Mouse (Mus musculus) heart, adult 18-20 months (tissue): ENCODE data around the gene Tmem94. TPM values are rescaled to one million over a fixed set of nuclear protein-coding genes. Genes with fewer than 3 reads are reported as not detected.

Experiments
- DNase-seq, 2 experiments: peaks; one replicate each; pipeline ENCODE4 v3.0.0; 2021 to 2022; ENCODE audit warnings: mixed read lengths in 1 of 2
- total RNA-seq, 2 experiments: library from RNA; stranded (reverse); gene quantifications; 2 replicates each; pipeline ENCODE4 v1.2.3; 2021

The Tmem94 gene
- total RNA-seq, 2 experiments from 2014 or later: 96.6 to 104 TPM

DNA sequence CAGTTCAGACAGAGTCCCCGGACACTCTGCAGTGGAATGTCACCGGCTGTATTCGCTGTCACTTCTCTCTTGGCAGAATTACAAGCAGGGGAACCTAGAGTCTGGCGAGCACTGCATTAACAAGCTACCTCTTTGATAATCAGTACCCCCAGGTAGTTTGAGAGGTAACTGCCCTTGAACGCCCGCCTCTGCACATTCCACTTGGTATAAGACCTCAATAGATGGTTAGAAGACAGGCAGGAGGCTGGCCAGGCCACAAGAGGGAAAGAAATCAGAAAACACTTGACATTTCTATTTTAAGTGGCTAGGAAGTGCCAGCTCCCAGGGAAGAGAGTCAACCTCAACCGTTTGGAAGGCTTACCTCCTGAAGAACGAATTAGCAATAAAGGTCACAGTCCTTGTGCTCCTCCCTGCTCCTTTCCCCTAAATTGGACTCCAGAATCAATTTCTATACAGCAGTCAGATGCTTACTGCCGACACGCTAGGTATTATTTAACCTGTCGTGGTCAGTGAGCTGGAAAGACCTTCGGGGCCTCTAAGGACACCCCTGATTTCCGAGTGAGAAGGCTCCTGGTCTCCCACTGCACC, 1.2 kb downstream of the Tmem94 start:
- peak; percentile 68 to 76 for DNase-seq

GRCm38 (mm10) chr11:115766981-115767380, 1.7 kb downstream of the Tmem94 start:
- no peak for DNase-seq

DNA sequence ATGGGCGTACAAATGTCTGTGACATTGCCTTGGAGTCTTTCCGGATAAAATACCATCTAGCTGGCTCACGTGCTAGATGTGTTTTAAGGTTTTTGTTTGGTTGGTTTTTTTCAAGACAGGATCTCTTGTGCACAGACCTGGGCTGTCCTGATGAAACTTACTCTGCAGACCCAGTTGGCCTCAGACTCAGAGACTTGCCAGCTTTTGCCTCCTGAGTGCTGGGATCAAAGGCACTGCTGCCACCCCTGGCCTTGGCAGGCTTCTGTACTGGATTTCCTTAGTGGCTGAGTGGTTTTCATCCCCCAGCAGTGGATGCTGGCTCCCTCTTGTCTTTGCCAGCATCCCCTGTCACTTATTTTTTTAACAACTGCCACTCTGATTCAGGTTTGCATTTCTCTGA, 3.7 kb downstream of the Tmem94 start:
- DNase-seq: no peak

DNA sequence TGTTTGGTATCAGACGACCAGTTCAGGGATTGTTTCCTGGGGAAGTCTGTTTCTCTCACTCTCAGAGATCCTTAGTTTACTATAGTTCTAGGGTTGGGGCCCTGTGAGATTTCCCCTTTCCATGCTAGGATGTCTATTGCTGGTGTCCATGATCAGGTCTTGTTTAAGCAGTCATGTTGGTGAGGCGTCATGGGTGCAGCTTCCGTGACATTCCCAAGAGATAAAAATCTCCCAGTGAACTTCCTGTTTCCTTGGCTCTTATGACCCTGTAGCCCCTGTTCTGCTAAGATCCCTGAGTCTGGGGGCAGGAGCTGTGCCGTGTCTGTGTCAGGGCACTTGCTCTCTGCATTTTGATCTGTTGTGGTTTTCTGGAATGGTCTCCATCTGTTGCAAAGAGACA, 9.4 kb downstream of the Tmem94 start:
- no peak for DNase-seq

DNA sequence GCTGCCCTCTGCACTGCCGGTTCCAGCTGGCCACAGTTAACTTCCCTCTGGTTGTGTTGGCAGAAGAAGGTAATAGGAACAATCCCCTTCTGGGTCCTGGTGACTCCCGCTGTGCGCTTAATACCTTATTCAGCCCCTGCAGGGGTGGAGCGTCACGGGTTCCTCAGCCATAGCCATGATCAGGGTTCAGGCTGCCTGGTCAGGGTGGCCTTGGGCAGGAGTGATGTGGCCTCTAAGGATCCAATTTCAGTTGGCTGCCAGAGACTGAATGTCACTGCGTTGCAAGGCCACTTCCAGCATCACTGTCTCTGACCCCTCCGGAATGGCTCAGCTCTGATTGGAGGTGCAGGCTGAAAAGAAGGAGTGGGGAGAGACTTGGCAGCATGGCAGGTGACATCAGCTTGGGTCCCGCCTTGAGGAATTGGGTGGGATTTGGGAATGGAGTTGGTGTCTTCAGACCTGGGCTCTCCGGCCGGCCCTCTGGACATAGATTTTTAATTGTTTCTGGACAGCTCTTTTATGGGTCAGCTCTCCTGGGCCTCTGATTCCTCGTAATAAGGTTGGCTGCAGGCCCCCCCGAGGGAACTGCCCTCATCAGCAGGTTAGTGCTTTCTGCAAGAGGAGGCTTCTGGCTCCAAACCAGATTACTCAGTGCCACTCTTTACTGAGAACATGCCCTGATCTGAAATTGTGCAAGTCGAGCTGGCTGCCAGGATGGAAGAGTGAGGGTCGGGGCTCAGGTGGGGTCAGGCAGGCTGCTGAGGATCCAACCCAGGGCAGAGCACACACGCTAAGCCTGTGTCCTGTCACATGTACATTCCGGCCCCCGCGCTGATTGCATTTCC, 10.8 kb downstream of the Tmem94 start:
- DNase-seq: peak; percentile 72 to 73

DNA sequence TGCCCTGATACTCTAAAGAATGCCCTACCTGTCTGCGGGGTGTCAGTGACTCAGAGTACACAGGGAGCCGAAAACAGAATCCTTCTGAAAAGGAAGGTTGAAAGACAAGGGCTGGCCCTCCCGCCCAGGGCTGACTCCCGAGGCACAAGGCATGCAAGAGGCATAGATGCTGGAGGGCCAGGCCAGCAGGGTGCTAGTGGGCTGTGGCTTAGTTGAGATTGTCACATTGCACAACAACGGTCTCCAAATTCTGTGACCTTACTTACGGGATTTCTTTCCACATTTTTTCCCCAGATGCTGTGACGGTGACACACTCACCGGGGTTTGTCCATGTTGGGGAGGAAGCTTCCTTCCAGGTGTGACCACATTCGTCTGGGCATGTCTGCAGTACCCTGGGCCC, 11.7 kb downstream of the Tmem94 start:
- no peak for DNase-seq

- no peak for DNase-seq
Measured at GRCm38 (mm10) chr11:115777487-115778335, 12.5 kb downstream of the Tmem94 start.

DNA sequence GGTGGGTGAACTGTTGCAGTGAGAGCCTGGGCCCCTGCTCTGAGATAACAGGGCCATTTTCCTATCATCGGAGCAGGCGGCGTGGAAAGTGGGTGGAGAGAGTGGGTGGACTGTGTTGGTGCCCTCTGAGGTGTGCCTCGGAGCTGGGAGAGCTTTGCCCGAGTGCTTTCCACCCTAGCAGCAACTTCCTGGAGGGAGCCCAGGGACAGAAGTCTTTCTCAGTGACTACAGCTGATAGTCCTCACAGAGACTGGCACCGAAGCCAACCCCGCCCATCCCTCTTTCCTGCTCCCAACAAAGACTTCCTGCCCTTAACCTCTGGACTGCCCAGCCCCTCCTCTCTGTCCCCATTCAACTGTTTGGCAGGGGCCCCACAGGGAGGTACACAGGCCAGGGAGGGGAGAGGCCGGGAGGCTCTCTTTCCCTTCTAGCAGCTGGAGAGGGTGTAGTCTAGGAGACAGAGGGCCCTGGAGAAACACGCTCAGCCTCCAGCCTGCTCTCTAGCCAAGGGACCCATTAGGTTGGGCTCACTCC, 13.9 kb downstream of the Tmem94 start:
- DNase-seq: peak; percentile 94 to 98

DNA sequence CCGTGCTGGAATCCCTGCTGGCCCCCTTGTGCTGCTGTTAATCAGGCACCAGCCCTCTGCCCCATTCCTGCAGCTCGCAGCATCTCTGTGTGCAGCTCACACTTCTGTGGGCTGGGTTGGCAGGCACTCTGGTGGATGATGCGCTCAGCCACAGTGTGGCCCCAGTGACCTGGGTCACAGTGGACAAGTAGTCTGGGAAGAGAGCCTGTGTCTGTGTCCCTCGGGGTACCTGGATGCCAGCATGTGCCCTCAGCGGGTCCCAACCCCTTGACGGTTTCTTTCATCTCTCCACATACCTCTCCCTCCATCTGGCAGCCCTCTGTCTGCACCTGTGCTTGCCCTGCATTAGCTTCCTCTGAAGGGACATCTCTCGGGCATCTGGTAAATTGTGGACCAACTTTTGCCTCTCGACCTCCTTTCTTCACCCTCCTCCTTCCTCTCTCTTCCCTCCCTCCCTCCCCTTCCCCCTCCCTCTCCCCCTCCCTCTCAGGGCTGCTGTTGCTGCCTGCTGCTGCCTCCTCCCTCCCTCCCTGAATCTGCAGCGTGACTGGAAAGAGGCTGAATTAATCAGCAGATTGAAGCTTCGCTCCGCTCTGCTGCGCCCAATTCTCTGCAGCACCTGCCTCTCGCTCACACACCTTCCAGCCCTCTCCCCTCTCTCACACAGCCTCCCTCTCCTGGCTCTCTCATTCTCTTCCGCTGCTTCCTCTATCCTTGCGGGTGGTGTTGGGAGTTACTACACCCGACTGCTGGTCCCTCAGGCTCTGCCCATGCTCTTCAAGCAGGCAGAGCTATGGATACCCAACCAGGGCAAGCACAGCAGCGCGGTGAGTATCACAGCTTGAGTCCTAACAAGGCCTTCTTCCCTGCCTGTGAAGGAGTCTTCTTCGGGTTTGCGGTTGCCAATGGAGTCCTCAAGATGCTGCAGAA, 15.2 kb downstream of the Tmem94 start:
- DNase-seq: no peak

DNA sequence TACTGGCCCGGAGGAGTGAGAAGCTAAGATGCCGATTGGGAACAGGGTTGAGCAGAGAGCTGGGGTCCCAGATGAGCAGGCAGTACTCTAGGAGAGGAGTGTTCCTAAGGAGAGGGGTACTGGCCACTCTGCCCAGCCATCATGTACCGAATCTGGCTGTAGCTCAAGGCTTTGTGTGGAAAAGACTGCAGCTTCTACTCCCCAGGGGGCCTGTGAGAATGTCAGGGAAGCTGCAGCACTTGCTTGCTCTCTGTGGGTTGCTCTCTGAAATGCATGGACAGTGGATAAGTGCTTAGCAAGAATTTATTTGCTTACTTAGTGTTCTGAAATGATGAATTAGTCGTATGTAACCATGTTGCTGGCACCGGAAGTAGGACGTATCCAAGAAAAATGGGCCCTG, 21.2 kb downstream of the Tmem94 start:
- no peak for DNase-seq

DNA sequence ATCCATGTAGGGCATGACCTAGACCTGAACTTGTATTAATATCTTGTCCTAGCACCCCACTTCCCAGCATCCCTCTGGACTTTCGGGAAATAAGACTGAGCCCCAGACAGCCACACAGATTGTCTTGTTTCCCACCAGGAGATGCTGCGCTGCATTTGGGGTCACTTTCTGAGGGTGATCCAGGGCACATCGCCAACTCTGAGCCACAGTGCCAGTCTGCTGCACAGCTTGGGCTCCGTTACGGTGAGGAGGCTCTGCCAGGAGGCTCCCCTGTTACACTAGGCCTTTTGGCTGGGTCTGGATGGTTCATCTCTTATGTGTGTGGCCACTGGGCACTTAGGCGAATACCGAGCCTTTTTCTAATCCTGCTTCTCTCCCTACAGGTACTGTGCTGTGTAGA, 24.6 kb downstream of the Tmem94 start:
- no peak for DNase-seq

GRCm38 (mm10) chr11:115791919-115792318, 26.7 kb downstream of the Tmem94 start:
- DNase-seq: no peak

DNA sequence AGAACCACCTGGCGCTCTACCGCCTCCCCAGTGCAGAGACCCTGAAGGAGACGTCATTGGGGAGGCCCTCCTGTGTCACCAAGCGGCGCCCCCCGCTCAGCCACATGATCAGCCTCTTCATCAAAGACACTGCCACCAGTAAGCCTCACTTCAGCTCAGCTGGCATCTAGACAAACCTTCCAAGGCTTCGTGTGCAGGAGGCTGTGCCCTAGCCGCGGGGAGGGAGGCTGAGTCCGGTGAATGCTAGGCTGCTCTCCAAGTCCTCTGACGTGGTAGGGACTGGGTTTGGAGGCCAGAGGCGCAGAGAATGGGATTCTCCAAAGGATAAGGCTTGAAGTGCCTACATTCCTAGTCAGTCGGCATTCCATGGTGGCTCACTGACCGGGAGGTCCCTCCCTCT, 27.1 kb downstream of the Tmem94 start:
- DNase-seq: no peak

DNA sequence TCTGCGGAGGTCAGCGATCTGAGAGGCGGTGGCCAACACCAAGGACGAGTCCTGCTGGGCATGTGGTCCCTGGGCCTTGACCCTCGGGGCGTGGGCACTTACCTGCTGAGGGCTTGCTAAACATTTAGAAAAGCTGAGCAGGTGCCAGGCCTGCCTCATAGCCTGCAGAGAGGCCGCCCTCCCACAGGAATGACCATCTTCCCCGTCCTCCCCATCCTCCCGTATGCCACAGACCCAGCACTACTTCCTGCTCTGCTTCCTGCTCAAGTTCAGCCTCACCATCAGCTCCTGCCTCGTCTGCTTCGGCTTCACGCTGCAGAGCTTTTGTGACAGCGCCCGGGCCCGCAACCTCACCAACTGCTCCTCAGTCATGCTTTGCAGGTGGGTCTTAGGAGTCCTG, 31.7 kb downstream of the Tmem94 start:
- no peak for DNase-seq

GRCm38 (mm10) chr11:115797665-115798064, 32.4 kb downstream of the Tmem94 start:
- no peak for DNase-seq

GRCm38 (mm10) chr11:115800981-115801380, 35.7 kb downstream of the Tmem94 start:
- no peak for DNase-seq

GRCm38 (mm10) chr11:115803072-115803709, 38.0 kb downstream of the Tmem94 start:
- no peak for DNase-seq

DNA sequence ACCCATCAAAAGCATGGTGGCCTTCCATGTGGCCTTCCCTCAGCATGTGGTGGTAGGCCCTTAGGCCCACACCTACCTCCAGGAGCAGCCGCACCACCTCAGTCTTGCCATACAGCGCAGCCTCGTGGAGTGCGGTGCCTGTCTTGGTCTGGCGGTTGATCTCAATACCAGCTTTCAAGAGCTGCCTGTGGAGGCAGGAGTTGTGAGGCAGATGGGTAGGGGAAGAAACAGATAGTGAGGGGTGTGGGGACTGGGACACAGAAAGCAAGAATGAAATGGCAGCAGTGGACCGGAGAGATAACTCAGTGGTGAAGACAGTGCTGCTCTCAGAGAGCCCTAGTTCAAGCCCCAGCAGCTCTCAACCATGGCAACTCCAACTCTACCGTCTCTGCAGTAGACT, 39.8 kb downstream of the Tmem94 start:
- no peak for DNase-seq

GRCm38 (mm10) chr11:115806154-115806553, 40.9 kb downstream of the Tmem94 start:
- DNase-seq: peak in 1 of 2 experiments; percentile 70

DNA sequence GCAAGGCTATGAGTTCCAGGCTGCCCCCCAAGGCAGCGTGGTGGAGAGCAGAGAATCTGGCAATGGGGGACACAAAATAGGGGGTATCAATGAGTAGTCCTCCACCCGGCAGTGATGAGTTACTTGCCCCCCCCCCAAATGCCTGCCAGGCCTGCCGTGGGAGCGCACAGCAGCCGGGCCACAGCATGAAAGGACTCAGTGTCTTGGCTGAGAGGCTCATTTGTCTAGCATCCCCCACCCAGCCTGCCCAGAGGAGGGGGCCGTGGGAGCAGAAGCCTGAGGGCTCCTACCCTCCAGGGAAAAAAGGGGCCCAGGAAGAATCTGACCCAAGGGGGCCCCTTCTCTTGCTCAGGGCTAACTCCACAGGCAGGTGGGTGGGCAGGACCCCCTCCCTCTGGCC, 42.1 kb downstream of the Tmem94 start:
- DNase-seq: no peak

DNA sequence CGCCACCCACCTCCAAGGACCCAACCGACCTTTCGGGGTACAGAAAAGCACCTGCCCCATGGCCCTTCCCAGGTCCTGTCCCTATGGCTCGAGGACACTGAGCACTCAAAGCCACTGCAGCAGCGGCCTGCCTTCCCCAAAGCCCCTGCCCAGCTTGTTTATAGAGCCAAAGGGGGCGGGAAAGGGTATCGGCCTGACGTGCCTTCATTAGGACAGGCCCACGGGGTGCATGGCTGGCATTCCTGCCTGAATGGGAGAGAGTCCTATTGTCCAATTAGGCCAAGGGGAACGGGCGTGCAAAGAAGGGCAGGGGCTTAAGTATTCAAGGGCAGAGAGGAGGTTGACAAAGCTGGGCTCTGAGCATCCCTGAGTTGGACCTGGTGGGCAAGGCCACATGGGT, 42.7 kb downstream of the Tmem94 start:
- DNase-seq: no peak
